Mouse (Mus musculus) liver, embryonic 14.5 days (tissue): Measurements from ENCODE around the gene Gatad2b. TPM values are rescaled to one million over a fixed set of nuclear protein-coding genes. Genes with fewer than 3 reads are reported as not detected.

Experiments
- ATAC-seq: fragments of 200-750 bp; cut with Nextera tagmentation; 2 replicates; pipeline ENCODE4 v1.8.0; 2017; ENCODE audit warnings: moderate number of reproducible peaks, mild to moderate bottlenecking, moderate library complexity; ENCODE audit not compliant: insufficient read depth
- DNase-seq, 3 experiments: peaks; one replicate each; pipeline ENCODE4 v3.0.0-alpha.2; 2012 to 2013; ENCODE audit warnings: low read depth in 3 of 3, low spot score in 3 of 3
- H3K27ac ChIP-seq: fragments of 300-500 bp; sonication (generic); 2 replicates; pipeline ENCODE4 v1.5.1; 2014; ENCODE audit warnings: moderate library complexity, mild to moderate bottlenecking, control low read depth, inconsistent platforms
- H3K27me3 ChIP-seq: fragments of 300-500 bp; sonication (generic); 2 replicates; pipeline ENCODE4 v1.6.1; 2014; ENCODE audit warnings: mild to moderate bottlenecking, low read length, moderate library complexity; ENCODE audit not compliant: control insufficient read depth, insufficient read depth
- H3K36me3 ChIP-seq: fragments of 300-500 bp; sonication (generic); replicated peaks from 2 replicates; pipeline ENCODE4 v1.6.1; 2014; ENCODE audit warnings: low read depth; ENCODE audit not compliant: control insufficient read depth, insufficient read depth
- H3K4me1 ChIP-seq, 2 experiments: fragments of 200-500 bp in 1 of 2; fragments of 300-500 bp in 1 of 2; sonication (generic) in 1 of 2; replicated peaks; 2 replicates each; pipeline ENCODE4 v1.6.1; 2012 to 2014; ENCODE audit warnings: antibody characterized with exemption in 1 of 2, inconsistent platforms in 1 of 2, low read length in 1 of 2; ENCODE audit not compliant: control insufficient read depth in 2 of 2, insufficient read depth in 2 of 2
- H3K4me2 ChIP-seq: fragments of 300-500 bp; sonication (generic); 2 replicates; pipeline ENCODE4 v1.6.1; 2014; ENCODE audit warnings: low read depth, mild to moderate bottlenecking, control low read depth, moderate library complexity
- H3K4me3 ChIP-seq, 2 experiments: fragments of 200-500 bp in 1 of 2; fragments of 300-500 bp in 1 of 2; sonication (generic) in 1 of 2; 2 replicates each; pipeline ENCODE4 v1.5.1; 2012 to 2014; ENCODE audit warnings: low read depth in 2 of 2, low read length in 2 of 2, mild to moderate bottlenecking in 2 of 2, control low read depth in 1 of 2, inconsistent platforms in 1 of 2, moderate library complexity in 1 of 2; ENCODE audit not compliant: insufficient read depth in 1 of 2
- H3K9ac ChIP-seq: fragments of 300-500 bp; sonication (generic); replicated peaks from 2 replicates; pipeline ENCODE4 v1.6.1; 2014; ENCODE audit warnings: mild to moderate bottlenecking, control low read depth, moderate library complexity
- H3K9me3 ChIP-seq: fragments of 300-500 bp; sonication (generic); 2 replicates; pipeline ENCODE4 v1.6.1; 2016; ENCODE audit warnings: low read length, mixed read lengths; ENCODE audit not compliant: control insufficient read depth
- CTCF ChIP-seq: IDR thresholded peaks from 2 replicates; pipeline ENCODE4 v1.5.1; 2016; ENCODE audit warnings: antibody characterized with exemption, low read depth, control low read depth
- EP300 ChIP-seq: IDR thresholded peaks from 2 replicates; pipeline ENCODE4 v1.6.1; 2016; ENCODE audit warnings: antibody characterized with exemption, low read depth
- WGBS: fragments of 180-500 bp; shearing (Covaris S2); extraction: QIAGEN DNeasy Blood & Tissue Kit; methylation state at CpG from one replicate; pipeline ENCODE4 v1.1.7; 2014; ENCODE audit not compliant: insufficient replicate concordance; 5-methylcytosine and 5-hydroxymethylcytosine counted together
- polyA plus RNA-seq, 2 experiments: library from polyadenylated mRNA; depleted of rRNA in 1 of 2; stranded (reverse) in 1 of 2; unstranded in 1 of 2; fragments of >200 nt; fragmentation: Nextera tagmentation in 1 of 2; extraction: Ambion mirVana in 1 of 2; gene quantifications; 2 replicates each; pipeline versions ENCODE4 v1.2.1 to v1.2.3; 2012 to 2014

Gatad2b gene
- polyA plus RNA-seq, 2 experiments, result 2.2 to 5.6 TPM

- Histone ChIP-seq H3K36me3 (peaks cover 16% of the 10 kb centered on the region), H3K9ac (no peak overlapping the region), H3K4me1 (peaks cover 5 to 7% of the 10 kb centered on the region in 2 experiments; a peak in 3 of 4 replicates), H3K27me3 (no peaks in the 10 kb centered on the region), H3K4me2 (no peak overlapping the region), H3K9me3 (no peaks in the 10 kb centered on the region), H3K4me3 (no peak overlapping the region), H3K27ac (no peak overlapping the region)
- WGBS, result 81% methylated on average over 19 of the region's 19 CpGs
- TF ChIP-seq EP300 (no peak), CTCF (no peak)
- DNase-seq, result no peak
- no peak for ATAC-seq
These were observed 36.0 kb upstream of the Gatad2b start for GRCm38 (mm10) chr3:90256731-90257530.

GRCm38 (mm10) chr3:90258521-90258920, 34.5 kb upstream of the Gatad2b start:
- Histone ChIP-seq H3K9ac (no peak overlapping the region), H3K9me3 (no peaks in the 10 kb centered on the region), H3K36me3 (peaks cover 19% of the 10 kb centered on the region), H3K4me1 (peaks cover 5 to 7% of the 10 kb centered on the region in 2 experiments; a peak in 3 of 4 replicates), H3K4me2 (no peak overlapping the region), H3K27ac (no peak overlapping the region), H3K27me3 (no peaks in the 10 kb centered on the region), H3K4me3 (no peak overlapping the region)
- 65% methylated on average over 4 of the region's 4 CpGs for WGBS
- TF ChIP-seq EP300 (no peak), CTCF (no peak)
- ATAC-seq (no peak), DNase-seq (no peak)

- Histone ChIP-seq H3K27ac (no peak overlapping the region), H3K9me3 (no peaks in the 10 kb centered on the region), H3K4me1 (peaks cover 6 to 21% of the 10 kb centered on the region in 2 experiments), H3K36me3 (peaks cover 17% of the 10 kb centered on the region), H3K4me2 (no peak overlapping the region), H3K27me3 (no peaks in the 10 kb centered on the region), H3K4me3 (no peak overlapping the region), H3K9ac (no peak overlapping the region)
- ATAC-seq, result no peak
- WGBS, result 74% methylated on average over 5 of the region's 5 CpGs
- no peak for DNase-seq
- TF ChIP-seq CTCF, result no peak
- TF ChIP-seq EP300, result no peak
These were observed 29.7 kb upstream of the Gatad2b start for GRCm38 (mm10) chr3:90263121-90263771.

GRCm38 (mm10) chr3:90264687-90265033, 28.3 kb upstream of the Gatad2b start:
- peaks cover 12% of the 10 kb centered on the region for H3K36me3 ChIP-seq
- 21% methylated on average over 10 of the region's 10 CpGs for WGBS
- H3K27me3 ChIP-seq, result no peaks in the 10 kb centered on the region
- DNase-seq (no peak), ATAC-seq (no peak)
- TF ChIP-seq EP300 (no peak), CTCF (no peak)
- H3K9ac ChIP-seq, result no peak overlapping the region
- H3K4me2 ChIP-seq, result peak overlapping the region; percentile 99
- H3K4me3 ChIP-seq, result peak overlapping the region; percentile 83 to 90
- H3K27ac ChIP-seq, result no peak overlapping the region; the same call in 1 of the 2 replicates
- H3K9me3 ChIP-seq, result no peaks in the 10 kb centered on the region
- peaks cover 6 to 23% of the 10 kb centered on the region in 2 experiments for H3K4me1 ChIP-seq
